Mouse (Mus musculus) ES-Bruce4 (cell line): ENCODE results near the gene Olfr904.

Experiments used
- CTCF ChIP-seq: IDR thresholded peaks from one replicate; pipeline ENCODE4 v1.8.1; 2011; ENCODE audit warnings: low read depth, low read length
- EP300 ChIP-seq: IDR thresholded peaks from 2 replicates; pipeline ENCODE4 v1.6.1; 2011; ENCODE audit warnings: low read depth, low read length; ENCODE audit not compliant: insufficient read depth
- POLR2A ChIP-seq: IDR thresholded peaks from one replicate; pipeline ENCODE4 v1.8.1; 2011; ENCODE audit warnings: low read length; ENCODE audit not compliant: insufficient read depth

DNA sequence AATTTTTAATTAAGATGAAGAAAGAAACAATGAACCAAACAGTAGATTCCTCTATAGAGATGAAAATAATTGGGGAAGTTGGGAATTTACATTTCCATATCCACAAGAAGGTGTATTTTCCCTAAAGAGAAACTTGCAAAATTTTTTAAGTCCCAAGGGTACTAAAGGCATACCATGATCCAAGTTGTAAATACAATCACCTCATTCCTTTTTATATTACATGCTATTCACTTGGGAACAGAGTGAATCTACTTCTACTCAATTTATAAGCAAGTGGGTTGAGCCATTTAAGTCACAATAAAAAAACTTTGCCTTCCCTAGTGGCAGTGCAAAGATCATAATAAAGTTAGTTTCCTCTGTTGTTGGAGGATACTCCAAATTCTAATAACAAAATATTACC is at the start of gene Olfr904:
- no peak for TF ChIP-seq EP300
- TF ChIP-seq POLR2A, result no peak
- TF ChIP-seq CTCF, result no peak
